Mouse (Mus musculus) embryo, embryonic 11 days (tissue): ENCODE measurements around the gene Pip5k1a.
A peak's percentile ranks its signal among the peaks of the same experiment; 100 is the strongest.
"Not testable (repeated sequence)": the region's sequence is repeated elsewhere in the genome, so short reads cannot be mapped to it uniquely, and the experiment has no call there.

Source experiments
- DNase-seq: peaks from one replicate; pipeline ENCODE4 v3.0.0-alpha.2; 2015

Gene Pip5k1a

DNA sequence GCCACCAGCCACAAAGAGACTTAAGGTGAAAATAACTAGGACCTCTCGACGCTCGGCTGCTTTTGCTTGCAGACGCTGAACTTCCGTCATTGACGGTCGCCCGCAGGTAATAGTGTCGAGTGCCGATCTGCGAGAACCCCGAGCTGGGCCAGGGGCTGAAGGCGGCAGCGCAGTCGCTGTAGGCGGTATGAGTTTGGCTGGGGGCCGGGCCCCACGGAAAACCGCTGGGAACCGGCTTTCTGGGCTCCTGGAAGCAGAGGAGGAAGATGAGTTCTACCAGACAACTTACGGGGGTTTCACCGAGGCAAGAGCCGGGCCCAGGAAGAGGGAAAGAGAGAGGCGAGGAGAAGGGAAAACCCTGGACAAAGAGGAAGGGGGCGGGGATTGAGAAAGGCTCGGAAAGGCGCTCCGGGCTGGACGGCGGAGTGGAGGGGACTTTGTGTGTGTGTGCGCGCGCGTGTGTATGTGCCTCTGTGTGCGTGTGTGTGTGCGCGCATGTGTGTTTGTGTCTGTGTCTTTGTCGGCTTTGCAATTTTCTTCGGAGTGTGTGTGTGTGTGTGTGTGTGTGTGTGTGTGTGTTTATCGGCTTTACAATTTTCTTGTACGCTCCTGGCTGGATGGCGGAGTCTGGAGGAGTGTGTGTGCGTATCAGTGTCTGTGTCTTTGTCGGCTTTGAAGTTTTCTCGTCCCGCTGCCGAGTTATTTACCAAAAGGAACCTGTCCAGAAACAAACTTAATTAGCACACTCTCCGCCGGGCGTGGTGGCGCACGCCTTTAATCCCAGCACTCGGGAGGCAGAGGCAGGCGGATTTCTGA, 4.4 kb upstream of the Pip5k1a start, which contains the start of gene Vps72:
Gene Vps72 (plus strand): TSS at position 112 of the 816 bp plus-strand sequence.
- peak; percentile 96 for DNase-seq

DNA sequence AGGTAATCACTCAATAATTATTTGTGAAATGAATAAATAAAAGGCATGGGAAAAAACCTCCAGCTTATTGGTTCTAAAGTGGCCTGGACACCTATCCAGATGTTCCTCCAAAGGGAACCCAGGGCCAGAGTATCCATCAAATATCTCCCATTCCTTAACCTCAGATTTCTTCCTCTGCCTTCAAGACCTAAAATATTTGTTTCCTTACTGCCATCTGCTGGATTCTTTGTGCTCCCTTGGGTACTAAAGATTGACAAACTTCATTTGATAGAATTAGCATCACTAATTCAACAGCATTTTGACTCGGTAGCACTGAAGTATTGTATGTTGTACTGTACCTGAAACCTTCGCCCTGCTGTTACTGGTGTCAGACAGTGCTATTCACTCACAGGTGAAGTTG, 1.2 kb upstream of the Pip5k1a start:
- no peak for DNase-seq

DNA sequence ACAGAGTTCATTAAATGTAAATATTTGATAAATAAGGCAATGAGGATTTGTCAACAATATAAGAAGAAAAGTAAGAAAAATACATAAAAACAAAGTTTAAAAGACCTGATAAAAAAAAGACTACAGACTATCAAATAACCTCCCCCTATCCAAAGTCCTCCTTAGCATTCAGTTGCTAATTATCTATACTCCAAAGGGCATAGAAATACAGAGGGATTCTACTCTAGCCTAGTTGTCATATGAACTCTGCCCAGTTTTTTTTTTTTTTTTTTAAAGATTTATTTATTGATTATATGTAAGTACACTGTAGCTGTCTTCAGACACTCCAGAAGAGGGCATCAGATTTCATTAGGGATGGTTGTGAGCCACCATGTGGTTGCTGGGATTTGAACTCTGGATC, 578 bp upstream of the Pip5k1a start:
- DNase-seq, result not testable (repeated sequence)

DNA sequence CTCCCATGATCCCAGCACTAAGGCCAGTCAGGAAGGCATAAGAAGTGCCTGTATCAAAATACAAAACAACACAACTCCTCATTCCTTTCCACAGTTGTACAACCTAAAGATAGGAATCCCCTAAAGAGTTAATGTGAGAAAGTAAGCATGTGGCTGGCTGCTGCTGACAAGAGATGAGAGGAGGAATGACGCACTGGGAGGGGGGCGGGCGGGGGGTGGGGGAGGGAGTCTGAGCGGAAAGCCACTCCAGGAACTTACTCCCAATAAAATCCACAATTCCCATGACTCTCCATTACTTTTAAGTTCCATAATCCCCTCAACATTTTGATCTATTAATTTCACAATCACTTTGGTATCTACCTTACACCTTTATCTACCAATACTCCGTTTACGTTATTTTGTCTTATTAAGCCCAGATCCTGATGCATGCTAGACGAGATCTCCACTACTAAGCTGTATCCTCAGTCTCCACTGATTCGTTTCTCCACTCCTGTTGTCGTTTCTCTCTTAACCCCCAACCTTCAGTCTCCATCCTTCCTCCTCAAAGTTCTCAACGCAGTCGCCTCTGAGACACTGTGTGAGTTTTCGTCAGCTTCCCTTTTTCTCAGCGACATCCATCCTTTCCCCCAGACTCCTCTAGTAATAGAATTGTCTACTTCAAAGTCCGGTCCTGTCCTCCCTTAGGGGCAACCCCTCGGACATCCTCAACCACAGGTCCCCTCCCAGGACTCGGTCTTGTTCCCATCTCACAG, 968 bp downstream of the Pip5k1a start:
- DNase-seq, result no peak

DNA sequence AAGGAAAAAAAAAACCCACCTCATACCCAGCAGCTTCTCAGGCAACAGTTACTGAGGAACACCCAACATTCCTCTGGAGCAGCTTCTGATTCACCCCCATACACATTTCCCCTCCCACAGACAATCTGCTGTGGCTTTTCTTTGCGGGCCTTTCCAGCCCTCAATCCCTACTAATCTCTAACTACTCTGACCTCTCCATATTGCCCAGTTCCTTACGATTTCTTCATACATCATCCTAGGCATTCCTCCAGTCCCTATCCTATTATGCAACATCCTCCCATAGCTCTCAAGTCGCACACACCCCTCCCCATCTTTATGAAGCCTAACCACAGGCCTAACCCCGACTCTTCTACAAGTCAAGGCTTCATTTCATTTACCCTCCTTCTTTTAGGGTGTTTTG, 1.6 kb downstream of the Pip5k1a start:
- no peak for DNase-seq

- DNase-seq, result no peak
Measured at GRCm38 (mm10) chr3:95100854-95101253, 5.9 kb downstream of the Pip5k1a start.

DNA sequence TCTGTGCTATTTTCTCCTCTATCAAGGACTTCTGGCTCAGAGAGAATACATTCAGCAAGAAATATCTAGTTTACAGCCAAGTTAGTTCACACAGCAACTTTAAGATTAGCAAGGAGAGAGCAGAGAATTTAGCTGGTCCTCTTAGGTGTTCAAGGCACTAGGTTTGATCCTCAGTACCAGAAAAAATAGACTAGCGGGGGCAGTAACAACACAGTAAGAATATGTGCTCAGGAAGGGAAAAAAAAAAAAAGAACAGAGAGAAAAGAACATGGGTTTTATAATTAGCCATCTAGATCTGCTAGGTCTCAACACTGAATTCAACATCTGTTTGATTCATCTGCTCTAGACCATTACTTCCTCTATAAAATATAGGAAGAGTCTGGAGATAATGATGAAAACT, 18.7 kb downstream of the Pip5k1a start:
- no peak for DNase-seq

DNA sequence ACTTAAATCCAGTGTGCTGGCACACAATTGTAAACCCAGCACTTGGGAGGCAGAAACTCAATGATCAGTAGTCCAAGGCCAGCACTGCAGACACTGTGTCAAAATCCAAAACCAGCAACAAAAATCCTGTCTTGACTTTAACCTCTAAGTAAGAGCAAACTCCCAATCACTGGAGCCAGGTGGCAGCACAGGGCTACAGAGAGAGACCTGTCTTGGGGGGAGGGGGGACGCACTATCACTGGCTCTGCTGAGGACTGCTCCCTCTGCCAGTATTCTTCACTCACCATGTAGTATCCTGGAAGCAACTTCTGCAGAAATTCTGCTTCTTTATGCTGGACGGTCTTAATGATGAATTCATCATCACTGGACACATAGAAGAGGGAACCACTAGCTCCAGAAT, 35.1 kb downstream of the Pip5k1a start:
- DNase-seq, result no peak

- no peak for DNase-seq
Measured at GRCm38 (mm10) chr3:95066570-95066969, 40.2 kb downstream of the Pip5k1a start.

- no peak for DNase-seq
Measured at GRCm38 (mm10) chr3:95066095-95066494, 40.6 kb downstream of the Pip5k1a start.

DNA sequence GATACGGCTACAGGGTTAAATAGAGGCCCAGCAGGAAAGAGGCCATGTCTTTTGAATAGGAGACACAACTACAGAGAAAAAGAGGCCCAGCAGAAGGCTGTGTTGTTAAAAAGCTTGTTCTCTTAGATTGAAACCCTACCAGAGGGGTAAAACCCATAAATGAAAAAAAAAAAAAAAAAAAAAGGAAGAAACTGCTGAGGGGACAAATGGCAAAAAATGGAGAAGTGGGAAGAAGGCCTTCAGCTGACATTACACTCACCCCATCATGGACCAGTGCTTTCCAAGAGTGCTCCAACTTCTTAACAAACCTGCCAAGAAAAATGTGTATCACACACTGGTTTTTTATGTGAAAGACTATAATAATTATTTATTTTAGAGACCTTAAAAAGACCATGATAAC, 41.2 kb downstream of the Pip5k1a start:
- DNase-seq, result no peak

- DNase-seq, result no peak
Measured at GRCm38 (mm10) chr3:95063741-95064140, 43.0 kb downstream of the Pip5k1a start.

DNA sequence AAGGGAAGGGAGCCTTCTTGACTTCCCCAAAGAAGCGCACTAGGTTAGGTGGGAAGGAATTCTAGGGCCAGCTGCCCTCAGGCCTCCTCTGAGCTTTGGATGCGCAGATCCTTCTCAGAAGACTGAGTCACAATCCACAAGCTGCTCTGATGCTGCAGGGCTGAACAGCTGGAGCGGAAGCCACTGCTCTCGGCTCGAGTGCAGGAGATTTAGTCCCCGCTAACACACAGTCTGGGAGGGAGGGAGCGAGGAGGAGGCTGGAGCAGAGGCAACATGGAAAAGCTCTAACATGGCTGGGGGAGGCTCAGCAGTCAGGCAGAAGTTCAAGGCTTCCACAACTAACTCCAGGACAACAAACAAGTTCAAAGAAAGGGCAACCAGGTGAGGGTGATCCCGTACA, 48.7 kb downstream of the Pip5k1a start:
- no peak for DNase-seq

GRCm38 (mm10) chr3:95056275-95056674, 50.5 kb downstream of the Pip5k1a start:
- no peak for DNase-seq

GRCm38 (mm10) chr3:95054481-95055260, 52.1 kb downstream of the Pip5k1a start:
- DNase-seq, result peak; percentile 29

- DNase-seq, result peak; percentile 72
Measured at GRCm38 (mm10) chr3:95053701-95054100, 53.0 kb downstream of the Pip5k1a start.

DNA sequence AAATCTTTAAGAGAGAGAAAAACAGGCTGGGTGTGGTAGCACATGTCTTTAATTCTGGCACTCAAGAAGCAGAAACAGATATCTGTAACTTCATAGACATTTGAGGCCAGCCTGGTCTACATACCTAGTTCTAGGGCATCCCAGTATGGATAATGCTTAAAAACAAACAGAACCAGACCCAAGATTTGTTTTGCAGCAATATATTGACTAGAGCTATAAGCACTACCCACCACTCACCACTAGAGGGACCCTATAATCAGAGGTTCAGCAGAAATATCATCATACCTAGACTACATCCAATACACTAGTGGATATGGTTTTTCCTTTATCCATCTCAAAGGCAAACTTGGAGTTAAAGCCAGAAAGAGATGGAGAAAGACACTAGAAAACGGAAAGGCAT, 53.8 kb downstream of the Pip5k1a start:
- peak; percentile 69 for DNase-seq

- DNase-seq, result no peak
Measured at GRCm38 (mm10) chr3:95047914-95048313, 58.8 kb downstream of the Pip5k1a start.

- DNase-seq, result no peak
Measured at GRCm38 (mm10) chr3:95046462-95047057, 60.2 kb downstream of the Pip5k1a start.

DNA sequence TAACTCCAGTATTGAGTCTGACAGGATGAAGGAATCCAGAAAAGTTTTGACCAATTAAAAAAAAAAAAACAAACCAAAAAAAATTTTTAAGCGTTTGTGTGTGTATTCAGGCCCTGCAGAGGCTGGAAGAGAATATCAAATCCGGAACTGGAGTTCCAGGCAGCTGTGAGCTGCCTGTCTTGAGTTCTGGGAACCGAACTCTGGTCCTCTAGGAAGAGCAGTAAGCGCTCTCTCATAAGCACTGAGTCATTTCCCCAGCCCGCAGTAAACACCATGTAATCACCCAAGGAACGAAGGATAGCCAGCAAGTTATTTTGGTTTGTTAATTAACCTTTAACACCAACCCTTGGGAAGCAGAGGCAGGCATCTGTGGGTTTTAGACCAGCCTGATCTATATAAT, 63.5 kb downstream of the Pip5k1a start:
- DNase-seq, result no peak

DNA sequence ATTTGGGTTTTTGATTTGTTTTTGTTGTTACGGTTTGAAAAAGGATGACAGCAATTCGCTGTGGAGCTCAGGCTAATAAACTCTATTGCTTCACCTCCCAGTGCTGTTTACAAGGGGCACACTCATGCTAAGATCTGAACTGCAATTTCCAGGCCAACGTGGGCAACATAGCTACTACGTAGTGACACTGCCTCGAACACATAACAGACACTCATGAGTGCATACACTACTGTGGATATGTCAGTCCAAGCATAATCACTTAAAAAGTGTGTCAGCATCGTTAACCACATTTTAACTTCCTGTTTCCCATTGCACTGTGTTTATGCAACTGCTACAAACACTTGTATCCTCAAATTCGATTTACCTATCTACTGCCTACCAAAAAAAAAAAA, 63.9 kb downstream of the Pip5k1a start:
- DNase-seq, result no peak

DNA sequence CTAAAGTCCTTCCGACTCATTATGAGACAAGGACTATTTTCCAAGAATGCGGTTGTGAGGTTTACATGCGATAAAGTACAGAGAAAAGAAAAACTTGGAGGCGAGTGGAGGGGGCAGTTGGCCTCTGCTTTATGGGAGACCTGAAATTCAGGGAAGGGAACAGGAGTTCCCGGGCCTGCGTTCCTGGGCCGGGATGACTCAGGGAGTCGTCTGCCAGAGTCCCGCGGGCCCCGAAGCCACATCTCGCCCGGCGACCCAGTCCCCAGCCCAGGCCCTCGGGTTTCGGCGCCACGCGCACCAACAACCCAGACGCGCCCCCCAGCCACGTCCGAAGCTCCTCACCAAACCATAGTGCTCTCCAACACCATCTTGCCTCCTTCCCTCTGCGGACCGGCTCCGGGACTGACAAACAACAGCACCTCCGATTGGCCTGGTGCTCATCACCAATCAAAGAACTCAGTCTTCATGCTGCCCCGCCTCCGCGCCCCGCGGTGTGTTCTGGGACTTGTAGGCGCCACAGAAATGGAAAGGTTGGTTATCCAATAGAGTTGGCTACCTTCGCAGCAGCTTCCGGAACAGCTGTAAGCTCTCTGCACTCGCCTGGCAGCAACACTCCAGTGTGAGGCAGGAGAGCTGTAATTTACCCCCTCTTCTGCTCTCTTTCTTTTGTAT, 64.4 kb downstream of the Pip5k1a start, which contains the start of gene Psmd4:
Gene Psmd4 (minus strand): TSS at position 449 of the 672 bp plus-strand sequence.
- peak; percentile 97 for DNase-seq
